Mouse (Mus musculus): Measurements from ENCODE around the gene Il11ra1. TPM values are rescaled to one million over a fixed set of nuclear protein-coding genes. Genes with fewer than 3 reads are reported as not detected.

The Il11ra1 gene
- polyA plus RNA-seq, 1 experiment from 2014 or later = 83.7 TPM

GRCm38 (mm10) chr4:41662723-41663122, 37.1 kb upstream of the Il11ra1 start:
- Histone ChIP-seq H3K9me3 (ENCODE audit: control insufficient read depth, low read length) (no peaks in the 10 kb centered on the region), H3K4me3 (ENCODE audit: low read depth, low read length) (no peak overlapping the region), H3K27ac (ENCODE audit: low read depth, low read length) (peak overlapping the region; percentile 65), H3K9ac (ENCODE audit: low read depth, low read length) (0 out of 2 replicates have a peak overlapping the region, but pooled peaks have one; percentile 16), H3K36me3 (ENCODE audit: control insufficient read depth, insufficient read depth, low read length) (peaks cover 6% of the 10 kb centered on the region; the same call in 1 of the 2 replicates), H3K27me3 (ENCODE audit: control insufficient read depth, insufficient read depth, low read length) (no peaks in the 10 kb centered on the region), H3K4me1 (replicated peaks; ENCODE audit: control insufficient read depth, insufficient read depth, low read length) (peaks cover 61% of the 10 kb centered on the region), H3K4me2 (replicated peaks; ENCODE audit: low read depth, low read length) (no peak overlapping the region)
- ATAC-seq (ENCODE audit: low FRiP score) (no peak), DNase-seq (ENCODE audit: low spot score) (peak; percentile 46)
- WGBS = 58% methylated on average over 11 of the region's 11 CpGs

- no peak overlapping the region for H3K4me2 ChIP-seq (replicated peaks; ENCODE audit: low read depth, low read length)
- peak; percentile 33 for DNase-seq (ENCODE audit: low spot score)
- no peaks in the 10 kb centered on the region for H3K9me3 ChIP-seq (ENCODE audit: control insufficient read depth, low read length)
- H3K36me3 ChIP-seq (ENCODE audit: control insufficient read depth, insufficient read depth, low read length) = 0 out of 2 replicates have a peak, but pooled peaks cover 2% of the 10 kb centered on the region
- WGBS = 32% methylated on average over 9 of the region's 9 CpGs
- peak overlapping the region; percentile 65; the same call in 1 of the 2 replicates for H3K27ac ChIP-seq (ENCODE audit: low read depth, low read length)
- ATAC-seq (ENCODE audit: low FRiP score) = 0 out of 2 replicates have a peak, but pooled peaks have one; percentile 4
- peaks cover 57% of the 10 kb centered on the region for H3K4me1 ChIP-seq (replicated peaks; ENCODE audit: control insufficient read depth, insufficient read depth, low read length)
- no peak overlapping the region for H3K9ac ChIP-seq (ENCODE audit: low read depth, low read length)
- H3K27me3 ChIP-seq (ENCODE audit: control insufficient read depth, insufficient read depth, low read length) = no peaks in the 10 kb centered on the region
- no peak overlapping the region for H3K4me3 ChIP-seq (ENCODE audit: low read depth, low read length)
These were observed 36.2 kb upstream of the Il11ra1 start for GRCm38 (mm10) chr4:41663614-41664013.

GRCm38 (mm10) chr4:41664533-41664932, 35.3 kb upstream of the Il11ra1 start:
- H3K4me3 ChIP-seq (ENCODE audit: low read depth, low read length) = no peak overlapping the region
- H3K9ac ChIP-seq (ENCODE audit: low read depth, low read length) = no peak overlapping the region
- no peak overlapping the region for H3K27ac ChIP-seq (ENCODE audit: low read depth, low read length)
- 47% methylated on average over 7 of the region's 7 CpGs for WGBS
- ATAC-seq (ENCODE audit: low FRiP score) (no peak), DNase-seq (ENCODE audit: low spot score) (peak; percentile 25)
- H3K36me3 ChIP-seq (ENCODE audit: control insufficient read depth, insufficient read depth, low read length) = 0 out of 2 replicates have a peak, but pooled peaks cover 2% of the 10 kb centered on the region
- no peak overlapping the region; the same call in 1 of the 2 replicates for H3K4me2 ChIP-seq (replicated peaks; ENCODE audit: low read depth, low read length)
- H3K4me1 ChIP-seq (replicated peaks; ENCODE audit: control insufficient read depth, insufficient read depth, low read length) = peaks cover 48% of the 10 kb centered on the region
- H3K9me3 ChIP-seq (ENCODE audit: control insufficient read depth, low read length) = no peaks in the 10 kb centered on the region
- H3K27me3 ChIP-seq (ENCODE audit: control insufficient read depth, insufficient read depth, low read length) = no peaks in the 10 kb centered on the region

GRCm38 (mm10) chr4:41665009-41665675, 34.6 kb upstream of the Il11ra1 start:
- Histone ChIP-seq H3K4me3 (ENCODE audit: low read depth, low read length) (no peak overlapping the region), H3K36me3 (ENCODE audit: control insufficient read depth, insufficient read depth, low read length) (0 out of 2 replicates have a peak, but pooled peaks cover under 1% of the 10 kb centered on the region)
- no peak for ATAC-seq (ENCODE audit: low FRiP score)

GRCm38 (mm10) chr4:41666646-41667045, 33.1 kb upstream of the Il11ra1 start:
- H3K36me3 ChIP-seq (ENCODE audit: control insufficient read depth, insufficient read depth, low read length) = peaks cover 4% of the 10 kb centered on the region; the same call in 1 of the 2 replicates
- DNase-seq (ENCODE audit: low spot score) = no peak

More at GRCm38 (mm10) chr4:41665009-41665675, 34.6 kb upstream of the Il11ra1 start:
- Histone ChIP-seq H3K27me3 (ENCODE audit: control insufficient read depth, insufficient read depth, low read length) (no peaks in the 10 kb centered on the region), H3K9ac (ENCODE audit: low read depth, low read length) (peak overlapping the region; percentile 25; the same call in 1 of the 2 replicates), H3K4me2 (replicated peaks; ENCODE audit: low read depth, low read length) (no peak overlapping the region), H3K27ac (ENCODE audit: low read depth, low read length) (peak overlapping the region; percentile 51; the same call in 1 of the 2 replicates), H3K4me1 (replicated peaks; ENCODE audit: control insufficient read depth, insufficient read depth, low read length) (peaks cover 44% of the 10 kb centered on the region), H3K9me3 (ENCODE audit: control insufficient read depth, low read length) (no peaks in the 10 kb centered on the region)
- WGBS = 5% methylated on average over 5 of the region's 8 CpGs
- DNase-seq (ENCODE audit: low spot score) = peak; percentile 50

GRCm38 (mm10) chr4:41670836-41671235, 29.0 kb upstream of the Il11ra1 start:
- 78% methylated on average over 18 of the region's 18 CpGs for WGBS

More at GRCm38 (mm10) chr4:41666646-41667045, 33.1 kb upstream of the Il11ra1 start:
- H3K4me1 ChIP-seq (replicated peaks; ENCODE audit: control insufficient read depth, insufficient read depth, low read length) = peaks cover 37% of the 10 kb centered on the region
- no peak for ATAC-seq (ENCODE audit: low FRiP score)
- 73% methylated on average over 10 of the region's 11 CpGs for WGBS
- H3K9me3 ChIP-seq (ENCODE audit: control insufficient read depth, low read length) = no peaks in the 10 kb centered on the region
- no peak overlapping the region for H3K4me2 ChIP-seq (replicated peaks; ENCODE audit: low read depth, low read length)
- no peak overlapping the region for H3K9ac ChIP-seq (ENCODE audit: low read depth, low read length)
- no peak overlapping the region for H3K4me3 ChIP-seq (ENCODE audit: low read depth, low read length)
- no peak overlapping the region for H3K27ac ChIP-seq (ENCODE audit: low read depth, low read length)
- H3K27me3 ChIP-seq (ENCODE audit: control insufficient read depth, insufficient read depth, low read length) = no peaks in the 10 kb centered on the region

GRCm38 (mm10) chr4:41671500-41671899, 28.3 kb upstream of the Il11ra1 start:
- no peak overlapping the region for H3K4me3 ChIP-seq (ENCODE audit: low read depth, low read length)
- no peak overlapping the region for H3K4me2 ChIP-seq (replicated peaks; ENCODE audit: low read depth, low read length)
- DNase-seq (ENCODE audit: low spot score) = no peak
- H3K36me3 ChIP-seq (ENCODE audit: control insufficient read depth, insufficient read depth, low read length) = peaks cover 4% of the 10 kb centered on the region; the same call in 1 of the 2 replicates
- no peak overlapping the region for H3K9ac ChIP-seq (ENCODE audit: low read depth, low read length)
- H3K9me3 ChIP-seq (ENCODE audit: control insufficient read depth, low read length) = no peaks in the 10 kb centered on the region
- H3K27ac ChIP-seq (ENCODE audit: low read depth, low read length) = peak overlapping the region; percentile 75; the same call in 1 of the 2 replicates
- H3K4me1 ChIP-seq (replicated peaks; ENCODE audit: control insufficient read depth, insufficient read depth, low read length) = peaks cover 23% of the 10 kb centered on the region
- no peak for ATAC-seq (ENCODE audit: low FRiP score)
- H3K27me3 ChIP-seq (ENCODE audit: control insufficient read depth, insufficient read depth, low read length) = no peaks in the 10 kb centered on the region
- 52% methylated on average over 5 of the region's 5 CpGs for WGBS

More at GRCm38 (mm10) chr4:41670836-41671235, 29.0 kb upstream of the Il11ra1 start:
- Histone ChIP-seq H3K9me3 (ENCODE audit: control insufficient read depth, low read length) (no peaks in the 10 kb centered on the region), H3K9ac (ENCODE audit: low read depth, low read length) (no peak overlapping the region), H3K36me3 (ENCODE audit: control insufficient read depth, insufficient read depth, low read length) (peaks cover 4% of the 10 kb centered on the region; the same call in 1 of the 2 replicates), H3K4me1 (replicated peaks; ENCODE audit: control insufficient read depth, insufficient read depth, low read length) (peaks cover 21% of the 10 kb centered on the region), H3K27me3 (ENCODE audit: control insufficient read depth, insufficient read depth, low read length) (no peaks in the 10 kb centered on the region), H3K4me3 (ENCODE audit: low read depth, low read length) (no peak overlapping the region), H3K27ac (ENCODE audit: low read depth, low read length) (peak overlapping the region; percentile 24; the same call in 1 of the 2 replicates), H3K4me2 (replicated peaks; ENCODE audit: low read depth, low read length) (no peak overlapping the region)
- no peak for ATAC-seq (ENCODE audit: low FRiP score)
- no peak for DNase-seq (ENCODE audit: low spot score)

GRCm38 (mm10) chr4:41671963-41672480, 27.8 kb upstream of the Il11ra1 start:
- Histone ChIP-seq H3K9me3 (ENCODE audit: control insufficient read depth, low read length) (no peaks in the 10 kb centered on the region), H3K36me3 (ENCODE audit: control insufficient read depth, insufficient read depth, low read length) (peaks cover 4% of the 10 kb centered on the region; the same call in 1 of the 2 replicates), H3K4me3 (ENCODE audit: low read depth, low read length) (no peak overlapping the region), H3K4me1 (replicated peaks; ENCODE audit: control insufficient read depth, insufficient read depth, low read length) (peaks cover 23% of the 10 kb centered on the region), H3K4me2 (replicated peaks; ENCODE audit: low read depth, low read length) (no peak overlapping the region), H3K9ac (ENCODE audit: low read depth, low read length) (peak overlapping the region; percentile 28; the same call in 1 of the 2 replicates), H3K27me3 (ENCODE audit: control insufficient read depth, insufficient read depth, low read length) (no peaks in the 10 kb centered on the region), H3K27ac (ENCODE audit: low read depth, low read length) (peak overlapping the region; percentile 75)
- 21% methylated on average over 8 of the region's 8 CpGs for WGBS
- ATAC-seq (ENCODE audit: low FRiP score) = peak; percentile 62
- DNase-seq (ENCODE audit: low spot score) = peak; percentile 45
